Mouse (Mus musculus): ENCODE data around the gene Vmn1r27. TPM values are rescaled to one million over a fixed set of nuclear protein-coding genes. Genes with fewer than 3 reads are reported as not detected.

The Vmn1r27 gene
- not detected in 2 replicates for polyA plus RNA-seq (2016; fragmentation: Nextera tagmentation; extraction: Ambion mirVana)

DNA sequence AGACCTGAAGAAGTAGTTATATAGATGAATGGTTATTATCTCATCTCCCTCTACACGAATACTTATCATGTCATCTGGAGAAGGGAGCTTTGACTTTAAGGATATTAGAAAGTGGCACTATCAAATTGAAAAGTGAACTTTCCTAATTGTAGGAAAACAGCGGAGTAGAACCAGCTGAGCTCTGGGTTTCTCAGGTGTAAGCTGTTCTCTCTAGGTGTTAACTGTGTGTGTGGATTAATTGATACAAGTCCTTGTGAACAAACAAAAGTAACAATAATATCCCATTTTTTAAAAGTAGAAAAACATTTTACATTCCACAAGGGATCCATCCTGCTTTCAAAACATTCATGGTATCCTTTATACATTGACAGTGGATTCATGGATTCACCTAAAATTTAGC, at the start of gene Vmn1r27:
Vmn1r27 (minus strand) TSS at position 101 of the 400 bp plus-strand sequence.
- Histone ChIP-seq H3K27me3 (ENCODE audit: low read depth, poor library complexity, severe bottlenecking) (no peaks in the 10 kb centered on the region), H3K9me3 (replicated peaks) (no peaks in the 10 kb centered on the region), H3K4me3 (no peak within 1 kb of the TSS), H3K4me1 (no peaks in the 10 kb centered on the region), H3K36me3 (no peaks in the 10 kb centered on the region), H3K27ac (no peak within 1 kb of the TSS)
- WGBS = 85% methylated on average over 2 of the region's 2 CpGs
- DNase-seq (ENCODE audit: low spot score) = no peak

DNA sequence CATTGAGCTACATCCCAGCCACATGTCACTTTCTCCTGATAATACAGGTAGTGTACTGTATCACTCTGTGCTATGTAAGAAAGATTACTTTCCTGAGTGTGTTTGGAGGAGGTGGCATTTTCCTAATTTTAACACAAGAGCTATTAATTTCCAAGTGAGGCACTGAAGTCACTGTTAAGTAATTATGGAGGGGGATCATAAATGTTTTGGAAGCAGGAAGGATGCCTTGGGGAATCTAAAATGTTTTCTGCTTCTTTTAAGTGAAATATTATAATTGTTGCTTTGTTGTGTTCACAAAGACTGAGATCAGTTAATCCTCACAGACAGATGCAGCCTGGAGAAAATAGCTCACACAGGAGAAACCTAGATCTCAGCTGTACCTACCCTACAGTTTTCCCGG, 43.1 kb upstream of the Vmn1r27 start, which contains the start of gene Vmn1r28:
Vmn1r28 (plus strand) TSS at position 301 of the 400 bp plus-strand sequence.
- Histone ChIP-seq H3K9me3 (replicated peaks) (no peaks in the 10 kb centered on the region), H3K27ac (no peak within 1 kb of the TSS), H3K4me3 (no peak within 1 kb of the TSS), H3K4me1 (no peaks in the 10 kb centered on the region), H3K27me3 (ENCODE audit: low read depth, poor library complexity, severe bottlenecking) (no peaks in the 10 kb centered on the region), H3K36me3 (no peaks in the 10 kb centered on the region)
- WGBS = 91% methylated on average over 1 of the region's 1 CpGs
- DNase-seq (ENCODE audit: low spot score) = no peak

DNA sequence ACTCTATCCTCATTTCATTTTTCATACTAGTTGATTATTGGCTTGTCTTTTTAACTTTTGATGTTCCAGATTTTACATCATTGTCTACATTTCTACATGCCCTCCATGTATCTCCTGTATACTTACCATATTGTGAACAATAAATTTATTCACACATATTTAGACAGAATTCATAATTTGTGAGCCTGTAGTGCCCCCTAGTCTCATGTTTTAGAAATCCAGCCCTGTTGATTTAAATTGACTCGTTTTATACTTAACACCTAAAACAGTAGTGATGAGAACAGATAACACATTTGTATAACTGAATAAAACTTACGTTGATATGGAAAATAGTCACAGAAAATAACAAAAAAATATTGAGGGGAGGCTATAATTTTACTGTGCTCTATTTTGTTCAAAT, 2.5 kb downstream of the Vmn1r27 start:
- H3K36me3 ChIP-seq = no peaks in the 10 kb centered on the region
- no peaks in the 10 kb centered on the region for H3K4me1 ChIP-seq
- WGBS = 85% methylated on average over 2 of the region's 2 CpGs
- no peak overlapping the region for H3K4me3 ChIP-seq
- DNase-seq (ENCODE audit: low spot score) = no peak
- no peak overlapping the region for H3K27ac ChIP-seq
- H3K27me3 ChIP-seq (ENCODE audit: low read depth, poor library complexity, severe bottlenecking) = no peaks in the 10 kb centered on the region
- H3K9me3 ChIP-seq (replicated peaks) = no peaks in the 10 kb centered on the region

Other genes starting within 250 kb of the Vmn1r27 start
- gene Vmn1r25, start 238.0 kb downstream of the Vmn1r27 start, polyA plus RNA-seq (2016; fragmentation: Nextera tagmentation; extraction: Ambion mirVana) = not detected in 2 replicates
- gene Vmn1r26, start 203.7 kb downstream of the Vmn1r27 start, polyA plus RNA-seq (2016; fragmentation: Nextera tagmentation; extraction: Ambion mirVana) = not detected in 2 replicates
- gene Vmn1r28, start 43.2 kb upstream of the Vmn1r27 start, polyA plus RNA-seq (2016; fragmentation: Nextera tagmentation; extraction: Ambion mirVana) = not detected in 2 replicates
- gene Vmn1r29, start 82.7 kb upstream of the Vmn1r27 start, polyA plus RNA-seq (2016; fragmentation: Nextera tagmentation; extraction: Ambion mirVana) = not detected in 2 replicates
- gene Vmn1r30, start 224.6 kb upstream of the Vmn1r27 start, polyA plus RNA-seq (2016; fragmentation: Nextera tagmentation; extraction: Ambion mirVana) = not detected in 2 replicates

All from limb, embryonic 10.5 days (tissue).